Mouse (Mus musculus) monocyte, adult 5-6 weeks (primary cell): ENCODE measurements around the gene Tanc1. TPM values are rescaled to one million over a fixed set of nuclear protein-coding genes. Genes with fewer than 3 reads are reported as not detected.

Source experiments
- ATAC-seq: fragments of 153-309, 156-312 bp; replicated peaks from 2 replicates; pipeline ENCODE4 v1.8.0; 2017; ENCODE audit warnings: mild to moderate bottlenecking; ENCODE audit not compliant: low TSS enrichment, insufficient number of reproducible peaks, severe bottlenecking, poor library complexity, low FRiP score
- total RNA-seq: library from RNA; stranded (forward); fragments of 200-1000, 200-491, 200-594 nt; gene quantifications from 3 replicates; pipeline ENCODE4 v1.2.3, GENCODE M21; 2017

Gene Tanc1
- total RNA-seq, 1 experiment from 2014 or later = 6.8 TPM

- ATAC-seq = no peak
Observed at GRCm38 (mm10) chr2:59705221-59705620, 93.4 kb downstream of the Tanc1 start.

- ATAC-seq = no peak
Observed at GRCm38 (mm10) chr2:59706806-59707205, 95.0 kb downstream of the Tanc1 start.

- ATAC-seq = no peak
Observed at GRCm38 (mm10) chr2:59707922-59708706, 96.3 kb downstream of the Tanc1 start.

GRCm38 (mm10) chr2:59710771-59711170 lies 98.9 kb downstream of the Tanc1 start:
- ATAC-seq = no peak

- no peak for ATAC-seq
Observed at GRCm38 (mm10) chr2:59711992-59712391, 100.2 kb downstream of the Tanc1 start.

GRCm38 (mm10) chr2:59712484-59712883 lies 100.6 kb downstream of the Tanc1 start:
- no peak for ATAC-seq

GRCm38 (mm10) chr2:59713626-59714556 lies 102.0 kb downstream of the Tanc1 start:
- ATAC-seq = no peak

GRCm38 (mm10) chr2:59714992-59715391 lies 103.2 kb downstream of the Tanc1 start:
- no peak for ATAC-seq

GRCm38 (mm10) chr2:59716461-59716860 lies 104.6 kb downstream of the Tanc1 start:
- no peak for ATAC-seq

GRCm38 (mm10) chr2:59717746-59718294 lies 106.0 kb downstream of the Tanc1 start:
- ATAC-seq = no peak

GRCm38 (mm10) chr2:59718601-59719416 lies 107.0 kb downstream of the Tanc1 start:
- ATAC-seq = no peak

- ATAC-seq = no peak
Observed at GRCm38 (mm10) chr2:59719831-59720230, 108.0 kb downstream of the Tanc1 start.

- no peak for ATAC-seq
Observed at GRCm38 (mm10) chr2:59721119-59721518, 109.3 kb downstream of the Tanc1 start.

GRCm38 (mm10) chr2:59721758-59722157 lies 109.9 kb downstream of the Tanc1 start:
- ATAC-seq = no peak

- no peak for ATAC-seq
Observed at GRCm38 (mm10) chr2:59723311-59723710, 111.5 kb downstream of the Tanc1 start.

- ATAC-seq = no peak
Observed at GRCm38 (mm10) chr2:59725518-59726185, 113.8 kb downstream of the Tanc1 start.

- ATAC-seq = no peak
Observed at GRCm38 (mm10) chr2:59731831-59732230, 120.0 kb downstream of the Tanc1 start.

- ATAC-seq = no peak
Observed at GRCm38 (mm10) chr2:59733410-59733809, 121.6 kb downstream of the Tanc1 start.
